Mouse (Mus musculus): ENCODE results near the gene Rfx5. TPM values are rescaled to one million over a fixed set of nuclear protein-coding genes. Genes with fewer than 3 reads are reported as not detected.
"Not testable (repeated sequence)": the region's sequence is repeated elsewhere in the genome, so short reads cannot be mapped to it uniquely, and the experiment has no call there.

Gene Rfx5
- polyA plus RNA-seq, 1 experiment from 2014 or later = 4.5 TPM

DNA sequence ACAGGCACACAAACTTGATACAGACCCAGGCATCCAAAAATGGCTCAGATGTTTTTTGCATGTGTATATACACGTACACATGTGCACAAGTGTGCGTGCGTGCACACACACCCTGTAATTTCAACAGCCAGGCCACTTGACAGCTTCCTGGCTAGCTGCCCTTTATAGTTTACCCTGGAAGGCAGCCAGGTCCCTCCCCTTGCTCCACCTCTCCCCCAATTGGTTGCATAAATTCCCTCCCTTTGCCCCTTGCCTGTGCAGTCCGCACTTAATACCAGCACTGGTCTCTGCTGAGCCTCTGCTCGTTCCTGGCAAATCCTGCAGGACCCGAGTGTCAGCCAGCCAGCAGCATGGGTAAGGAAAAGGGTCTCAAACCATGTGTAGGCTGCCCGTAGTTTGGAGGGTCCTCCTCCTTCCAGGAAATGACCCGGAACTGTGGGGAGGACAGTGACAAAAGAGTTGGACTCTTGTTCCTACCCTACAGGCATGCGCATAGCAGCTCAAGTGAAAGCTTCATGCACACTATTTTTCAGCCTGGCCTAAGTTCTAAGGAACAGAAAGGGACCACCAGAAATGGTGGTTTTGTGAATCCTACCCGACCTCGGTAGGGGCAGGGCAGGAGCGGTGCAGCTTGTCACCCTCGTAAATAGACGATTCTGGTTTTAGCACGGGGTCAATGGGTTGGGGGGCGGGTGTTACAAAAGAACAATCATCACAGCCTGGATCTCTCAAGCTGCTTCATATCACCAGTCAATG is 20.9 kb upstream of the Rfx5 start, which contains the start of gene Selenbp1:
Selenbp1 (plus strand) TSS at position 248 of the 756 bp plus-strand sequence.
- DNase-seq (ENCODE audit: low spot score) = peak; percentile 83
- no peaks in the 10 kb centered on the region for H3K36me3 ChIP-seq (ENCODE audit: control insufficient read depth, insufficient read depth, low read length)
- H3K9me3 ChIP-seq (ENCODE audit: control insufficient read depth, low read length) = no peaks in the 10 kb centered on the region
- H3K4me2 ChIP-seq = peak within 1 kb of the TSS; percentile 73
- H3K4me3 ChIP-seq (ENCODE audit: low read depth, low read length) = peak within 1 kb of the TSS; percentile 48
- no peaks in the 10 kb centered on the region for H3K27me3 ChIP-seq (replicated peaks; ENCODE audit: control insufficient read depth, insufficient read depth, low read length)
- H3K4me1 ChIP-seq (replicated peaks; ENCODE audit: control insufficient read depth, insufficient read depth, low read length) = peaks cover 22% of the 10 kb centered on the region
- ATAC-seq (replicated peaks; ENCODE audit: low FRiP score) = peak; percentile 84
- H3K9ac ChIP-seq (ENCODE audit: low read depth, low read length) = peak within 1 kb of the TSS; percentile 68
- 13% methylated on average over 16 of the region's 16 CpGs for WGBS
- H3K27ac ChIP-seq (ENCODE audit: low read depth, low read length) = peak within 1 kb of the TSS; percentile 86

DNA sequence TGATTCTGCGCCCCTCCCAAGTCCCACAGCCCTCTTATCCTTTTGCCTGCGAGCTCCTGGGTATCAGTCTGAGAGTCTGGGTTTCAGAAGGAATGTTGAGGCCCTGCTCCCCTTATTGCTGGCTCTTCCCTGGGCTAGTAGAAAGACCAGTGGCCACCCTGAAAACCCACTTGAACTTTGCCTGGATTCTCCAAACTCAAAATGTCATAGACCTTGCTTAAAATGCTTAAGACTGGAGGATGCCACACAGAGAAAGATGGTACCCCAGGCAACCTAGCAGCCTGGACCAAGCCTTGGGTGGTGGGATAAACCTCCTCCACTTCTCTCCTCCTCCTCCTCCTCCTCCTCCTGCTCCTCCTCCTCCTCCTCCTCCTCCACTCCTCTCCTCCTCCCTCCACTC is 20.3 kb upstream of the Rfx5 start:
- H3K27ac ChIP-seq (ENCODE audit: low read depth, low read length) = peak overlapping the region; percentile 86; the same call in 1 of the 2 replicates

DNA sequence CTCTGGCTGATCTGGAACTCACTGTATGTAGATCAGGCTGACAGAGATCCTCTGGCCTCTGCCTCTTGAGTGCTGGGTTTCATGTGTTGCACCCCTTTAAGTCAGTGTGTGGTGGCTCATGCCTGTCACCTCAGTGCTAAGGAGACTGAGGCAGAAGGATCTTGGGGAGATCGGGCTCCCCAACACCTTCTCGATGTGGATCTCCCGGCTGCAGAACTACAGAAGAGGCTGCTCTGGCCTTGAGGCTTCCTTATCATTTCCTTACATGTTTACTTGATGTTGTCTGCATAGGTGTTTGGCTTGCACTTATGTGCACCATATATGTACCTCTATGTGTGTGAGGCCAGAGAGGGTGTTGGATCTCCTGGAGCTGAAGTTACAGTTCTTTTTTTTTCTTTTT is 19.3 kb upstream of the Rfx5 start:
- not testable (repeated sequence) for H3K36me3 ChIP-seq (ENCODE audit: control insufficient read depth, insufficient read depth, low read length); ATAC-seq (replicated peaks; ENCODE audit: low FRiP score); H3K4me3 ChIP-seq (ENCODE audit: low read depth, low read length); H3K9me3 ChIP-seq (ENCODE audit: control insufficient read depth, low read length); H3K27me3 ChIP-seq (replicated peaks; ENCODE audit: control insufficient read depth, insufficient read depth, low read length); H3K9ac ChIP-seq (ENCODE audit: low read depth, low read length); DNase-seq (ENCODE audit: low spot score); H3K27ac ChIP-seq (ENCODE audit: low read depth, low read length)
- 58% methylated on average over 3 of the region's 3 CpGs for WGBS
- Histone ChIP-seq H3K4me1 (replicated peaks; ENCODE audit: control insufficient read depth, insufficient read depth, low read length) (peaks cover 22% of the 10 kb centered on the region), H3K4me2 (0 out of 2 replicates have a peak overlapping the region, but pooled peaks have one; percentile 2)

More for the DNA sequence above, 20.3 kb upstream of the Rfx5 start:
- WGBS = no CpG with 5 or more reads among the region's 2 CpGs
- not testable (repeated sequence) for DNase-seq (ENCODE audit: low spot score); H3K27me3 ChIP-seq (replicated peaks; ENCODE audit: control insufficient read depth, insufficient read depth, low read length); H3K9ac ChIP-seq (ENCODE audit: low read depth, low read length); ATAC-seq (replicated peaks; ENCODE audit: low FRiP score); H3K9me3 ChIP-seq (ENCODE audit: control insufficient read depth, low read length); H3K36me3 ChIP-seq (ENCODE audit: control insufficient read depth, insufficient read depth, low read length)
- Histone ChIP-seq H3K4me1 (replicated peaks; ENCODE audit: control insufficient read depth, insufficient read depth, low read length) (peaks cover 22% of the 10 kb centered on the region), H3K4me2 (peak overlapping the region; percentile 73), H3K4me3 (ENCODE audit: low read depth, low read length) (peak overlapping the region; percentile 48)

DNA sequence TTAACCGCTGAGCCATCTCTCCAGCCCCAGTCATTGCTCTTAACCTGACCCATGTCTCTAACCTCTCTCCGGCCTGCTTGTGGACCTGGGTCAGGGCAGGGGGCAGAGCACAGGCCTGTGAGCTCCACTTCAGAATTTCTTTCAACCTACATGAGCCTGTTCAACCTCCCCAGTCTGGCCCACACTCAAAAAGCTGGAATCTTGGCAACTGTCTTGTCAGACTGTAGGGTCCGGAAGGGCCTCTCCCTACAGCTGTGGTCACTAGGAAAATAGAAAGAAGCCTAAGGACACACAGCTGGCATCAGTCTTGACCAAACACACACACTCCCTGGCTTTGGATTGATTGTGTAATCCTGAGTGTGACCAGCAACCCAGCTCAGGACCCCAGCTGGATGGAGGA is 18.5 kb upstream of the Rfx5 start:
- not testable (repeated sequence) for H3K9ac ChIP-seq (ENCODE audit: low read depth, low read length); H3K4me2 ChIP-seq; H3K36me3 ChIP-seq (ENCODE audit: control insufficient read depth, insufficient read depth, low read length); H3K4me3 ChIP-seq (ENCODE audit: low read depth, low read length); DNase-seq (ENCODE audit: low spot score); H3K9me3 ChIP-seq (ENCODE audit: control insufficient read depth, low read length); H3K27me3 ChIP-seq (replicated peaks; ENCODE audit: control insufficient read depth, insufficient read depth, low read length); ATAC-seq (replicated peaks; ENCODE audit: low FRiP score); H3K27ac ChIP-seq (ENCODE audit: low read depth, low read length)
- H3K4me1 ChIP-seq (replicated peaks; ENCODE audit: control insufficient read depth, insufficient read depth, low read length) = peaks cover 22% of the 10 kb centered on the region
- 81% methylated on average over 3 of the region's 3 CpGs for WGBS

DNA sequence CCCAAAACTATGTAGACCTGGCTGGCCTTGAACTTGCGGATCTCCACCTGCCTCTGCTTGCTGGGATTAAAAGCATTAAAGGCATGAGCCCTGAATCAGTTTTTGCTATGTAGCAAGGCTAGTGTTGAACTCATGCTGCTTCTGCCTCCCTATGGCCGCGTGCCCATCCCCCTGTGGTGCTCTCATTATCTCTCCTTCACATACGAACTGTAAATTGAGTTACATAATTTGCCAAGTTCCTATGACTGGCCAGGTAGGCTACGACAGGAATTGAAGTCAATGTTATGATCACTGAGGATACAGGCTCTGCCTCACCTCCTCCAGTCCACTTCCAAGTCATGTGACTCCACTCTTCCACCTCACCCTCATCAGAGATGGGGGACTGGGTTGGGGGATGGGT is 17.7 kb upstream of the Rfx5 start:
- peaks cover 22% of the 10 kb centered on the region for H3K4me1 ChIP-seq (replicated peaks; ENCODE audit: control insufficient read depth, insufficient read depth, low read length)

DNA sequence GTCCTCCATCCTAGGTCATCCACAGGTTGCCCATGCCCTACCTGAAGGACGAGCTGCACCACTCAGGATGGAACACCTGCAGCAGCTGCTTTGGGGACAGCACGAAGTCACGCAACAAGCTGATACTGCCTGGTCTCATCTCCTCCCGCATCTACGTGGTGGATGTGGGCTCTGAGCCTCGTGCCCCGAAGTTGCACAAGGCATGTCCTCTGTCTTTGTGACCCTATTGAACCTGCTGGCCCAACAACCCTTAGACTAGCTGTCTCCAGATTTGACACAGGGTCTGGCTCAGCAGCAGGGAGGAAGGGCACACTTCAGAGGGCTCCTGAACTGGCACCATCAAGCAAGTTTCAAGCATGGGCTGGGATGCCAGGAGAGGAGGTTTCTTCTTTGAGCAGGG is 16.7 kb upstream of the Rfx5 start:
- H3K27me3 ChIP-seq (replicated peaks; ENCODE audit: control insufficient read depth, insufficient read depth, low read length); H3K4me2 ChIP-seq; H3K36me3 ChIP-seq (ENCODE audit: control insufficient read depth, insufficient read depth, low read length); H3K27ac ChIP-seq (ENCODE audit: low read depth, low read length); H3K9ac ChIP-seq (ENCODE audit: low read depth, low read length); DNase-seq (ENCODE audit: low spot score); ATAC-seq (replicated peaks; ENCODE audit: low FRiP score); H3K9me3 ChIP-seq (ENCODE audit: control insufficient read depth, low read length); H3K4me3 ChIP-seq (ENCODE audit: low read depth, low read length): not testable (repeated sequence)
- peaks cover 16% of the 10 kb centered on the region for H3K4me1 ChIP-seq (replicated peaks; ENCODE audit: control insufficient read depth, insufficient read depth, low read length)
- 89% methylated on average over 6 of the region's 7 CpGs for WGBS

More for the DNA sequence above, 17.7 kb upstream of the Rfx5 start:
- WGBS = 60% methylated on average over 5 of the region's 5 CpGs
- H3K4me2 ChIP-seq; H3K27me3 ChIP-seq (replicated peaks; ENCODE audit: control insufficient read depth, insufficient read depth, low read length); H3K9ac ChIP-seq (ENCODE audit: low read depth, low read length); H3K27ac ChIP-seq (ENCODE audit: low read depth, low read length); H3K36me3 ChIP-seq (ENCODE audit: control insufficient read depth, insufficient read depth, low read length); H3K9me3 ChIP-seq (ENCODE audit: control insufficient read depth, low read length); H3K4me3 ChIP-seq (ENCODE audit: low read depth, low read length); DNase-seq (ENCODE audit: low spot score): not testable (repeated sequence)
- ATAC-seq (replicated peaks; ENCODE audit: low FRiP score) = 0 out of 2 replicates have a peak, but pooled peaks have one; percentile 7

DNA sequence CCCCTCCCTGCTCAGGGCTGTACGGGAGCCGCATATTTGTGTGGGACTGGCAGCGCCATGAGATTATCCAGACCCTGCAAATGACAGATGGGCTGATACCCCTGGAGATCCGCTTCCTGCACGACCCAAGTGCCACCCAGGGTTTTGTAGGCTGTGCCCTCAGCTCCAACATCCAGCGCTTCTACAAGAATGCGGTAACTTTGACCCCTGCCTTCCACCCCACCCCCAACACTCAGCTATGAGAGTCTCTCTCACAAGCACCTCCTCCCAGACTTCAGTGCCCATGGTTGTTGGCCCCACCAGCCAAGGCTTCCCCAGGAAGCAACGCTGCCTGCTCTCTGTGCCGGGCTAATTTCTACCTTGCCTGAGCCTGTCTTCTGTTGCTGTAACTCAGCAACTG is 13.8 kb upstream of the Rfx5 start:
- not testable (repeated sequence) for H3K9ac ChIP-seq (ENCODE audit: low read depth, low read length); H3K9me3 ChIP-seq (ENCODE audit: control insufficient read depth, low read length); H3K36me3 ChIP-seq (ENCODE audit: control insufficient read depth, insufficient read depth, low read length); ATAC-seq (replicated peaks; ENCODE audit: low FRiP score); H3K4me2 ChIP-seq; H3K4me3 ChIP-seq (ENCODE audit: low read depth, low read length); H3K27me3 ChIP-seq (replicated peaks; ENCODE audit: control insufficient read depth, insufficient read depth, low read length); DNase-seq (ENCODE audit: low spot score); H3K27ac ChIP-seq (ENCODE audit: low read depth, low read length)
- peaks cover 10% of the 10 kb centered on the region for H3K4me1 ChIP-seq (replicated peaks; ENCODE audit: control insufficient read depth, insufficient read depth, low read length)
- 34% methylated on average over 9 of the region's 9 CpGs for WGBS

DNA sequence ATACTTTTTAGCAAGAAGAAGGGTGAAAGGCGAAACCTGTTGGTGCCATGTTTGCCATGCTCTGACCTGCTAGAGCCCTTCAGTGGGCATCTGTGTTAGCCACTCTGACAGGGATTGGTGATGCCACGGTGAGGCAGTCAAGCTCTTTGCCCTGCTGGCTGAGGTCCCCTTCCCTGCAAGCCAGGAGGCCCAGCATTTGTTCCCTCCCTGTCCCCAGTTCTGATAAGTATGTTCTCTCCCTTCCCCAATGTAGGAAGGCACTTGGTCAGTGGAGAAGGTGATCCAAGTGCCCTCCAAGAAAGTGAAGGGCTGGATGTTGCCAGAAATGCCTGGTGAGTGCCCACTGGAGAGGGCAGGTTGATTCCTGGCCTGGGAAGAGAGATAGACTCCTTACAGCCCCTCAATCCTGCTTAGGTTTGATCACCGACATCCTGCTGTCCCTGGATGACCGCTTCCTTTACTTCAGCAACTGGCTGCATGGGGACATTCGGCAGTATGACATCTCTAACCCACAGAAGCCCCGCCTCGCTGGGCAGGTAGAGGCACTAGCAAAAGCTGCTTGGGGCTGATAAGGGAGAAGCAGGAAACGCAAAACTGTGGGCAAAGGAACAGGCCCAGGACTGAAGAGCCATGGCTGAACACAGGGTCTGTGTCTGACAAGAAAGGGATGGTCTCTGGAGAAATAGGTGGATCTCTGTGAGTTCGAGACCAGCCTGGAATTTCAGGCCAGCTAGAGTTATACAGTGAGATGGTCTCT is 11.5 kb upstream of the Rfx5 start:
- not testable (repeated sequence) for H3K27me3 ChIP-seq (replicated peaks; ENCODE audit: control insufficient read depth, insufficient read depth, low read length); H3K4me2 ChIP-seq; DNase-seq (ENCODE audit: low spot score); H3K4me1 ChIP-seq (replicated peaks; ENCODE audit: control insufficient read depth, insufficient read depth, low read length); H3K9me3 ChIP-seq (ENCODE audit: control insufficient read depth, low read length); H3K9ac ChIP-seq (ENCODE audit: low read depth, low read length); H3K36me3 ChIP-seq (ENCODE audit: control insufficient read depth, insufficient read depth, low read length); H3K4me3 ChIP-seq (ENCODE audit: low read depth, low read length)
- WGBS = 30% methylated on average over 9 of the region's 9 CpGs
- H3K27ac ChIP-seq (ENCODE audit: low read depth, low read length) = peak overlapping the region; percentile 30; the same call in 1 of the 2 replicates
- peak; percentile 90 for ATAC-seq (replicated peaks; ENCODE audit: low FRiP score)

Data from liver, embryonic 11.5 days (tissue).